In the genomic region with DNA sequence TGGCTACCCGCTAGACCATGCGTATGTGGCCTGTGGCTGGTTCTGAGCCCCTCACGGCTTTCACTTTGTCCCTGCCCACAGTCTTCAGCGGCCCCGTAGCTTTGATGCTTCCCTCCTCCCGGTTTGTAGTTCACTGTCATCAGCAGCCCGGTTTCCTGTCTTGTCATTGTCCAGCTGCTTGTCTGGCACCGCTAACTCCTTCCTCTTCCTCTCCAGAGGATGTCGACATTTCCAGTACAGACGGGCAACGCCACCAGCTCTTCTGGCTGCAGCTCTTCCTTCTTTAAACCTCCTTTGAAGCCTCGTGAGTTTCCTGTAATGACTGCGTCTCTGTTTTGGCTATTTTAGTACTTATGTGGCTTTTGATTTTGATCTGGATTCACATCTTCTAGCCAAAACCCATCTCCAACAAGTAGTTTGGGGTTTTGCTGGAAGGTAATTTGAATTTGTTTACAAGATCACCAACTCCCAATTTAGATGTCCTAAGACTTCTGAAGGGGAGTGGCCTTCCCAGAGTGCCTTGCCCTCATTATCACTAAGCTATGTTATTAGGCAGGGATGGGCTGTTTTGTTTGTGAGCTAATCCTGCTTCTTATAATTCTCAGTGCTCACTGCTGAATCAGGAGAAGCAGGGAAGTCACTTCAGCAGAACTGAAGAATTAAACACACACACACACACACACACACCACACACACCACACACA, we compare ENCODE assay signal across 8 mouse cellular contexts.
A peak's percentile ranks its signal among the peaks of the same experiment; 100 is the strongest.
DNase-seq lines count a peak whose midpoint lies in the region.

No protein-coding gene starts in this region.

- DNase-seq in layer of hippocampus, adult 9-11 months, result peak; percentile 89
- no peak for DNase-seq in layer of hippocampus, postnatal 25 days (ENCODE audit: extremely low spot score in 1 of 2, low spot score in 1 of 2)
- peak; percentile 44 to 57 for DNase-seq in adrenal gland, postnatal 36 days
- peak; percentile 84 to 92 for DNase-seq in heart, adult 18-20 months
- peak; percentile 52 to 55 for DNase-seq in kidney, adult 8-10 months
- DNase-seq in lung, adult 18-20 months, result peak; percentile 82 to 86
- DNase-seq in retina, postnatal 7 days (ENCODE audit: low read depth, low spot score), result peak; percentile 20
- DNase-seq in urinary bladder, postnatal 25 days (ENCODE audit: low spot score), result no peak

Comparison
In these comparisons a context has a peak if more than half of its experiments do, and no peak if none do; other contexts are left out.
1. DNase-seq: peak in layer of hippocampus, adult 9-11 months (single experiment), adrenal gland, postnatal 36 days (2 of 2), heart, adult 18-20 months (2 of 2), kidney, adult 8-10 months (2 of 2), lung, adult 18-20 months (2 of 2) and retina, postnatal 7 days (single experiment); none in layer of hippocampus, postnatal 25 days (0 of 2) and urinary bladder, postnatal 25 days (single experiment).